Mouse (Mus musculus) myocyte (in vitro differentiated cells): ENCODE results near the gene Ms4a1. TPM values are rescaled to one million over a fixed set of nuclear protein-coding genes. Genes with fewer than 3 reads are reported as not detected.
"Not testable (repeated sequence)": the region's sequence is repeated elsewhere in the genome, so short reads cannot be mapped to it uniquely, and the experiment has no call there.

ENCODE experiments used
- H3K27me3 ChIP-seq: one replicate; pipeline ENCODE4 v1.6.1; 2011; ENCODE audit not compliant: control insufficient read depth, insufficient read depth, insufficient read length
- H3K36me3 ChIP-seq: one replicate; pipeline ENCODE4 v1.6.1; 2011; ENCODE audit not compliant: control insufficient read depth, insufficient read depth
- H3K4me2 ChIP-seq: one replicate; pipeline ENCODE4 v1.6.1; 2011; ENCODE audit warnings: low read depth, control low read depth
- H3K4me3 ChIP-seq: one replicate; pipeline ENCODE4 v1.5.1; 2011; ENCODE audit warnings: mild to moderate bottlenecking, control low read depth, moderate library complexity
- H3K79me2 ChIP-seq: one replicate; pipeline ENCODE4 v1.6.1; 2011; ENCODE audit not compliant: control insufficient read depth, insufficient read depth
- H3ac ChIP-seq: one replicate; pipeline ENCODE4 v1.6.1; 2011; ENCODE audit not compliant: control insufficient read depth, insufficient read length
- CEBPB ChIP-seq: IDR thresholded peaks from 2 replicates; pipeline ENCODE4 v1.6.1; 2011; ENCODE audit warnings: mild to moderate bottlenecking, moderate library complexity; ENCODE audit not compliant: poor library complexity, insufficient read depth, severe bottlenecking
- E2F4 ChIP-seq: IDR thresholded peaks from one replicate; pipeline ENCODE4 v1.6.1; 2011; ENCODE audit warnings: mild to moderate bottlenecking, control low read depth, moderate library complexity; ENCODE audit not compliant: insufficient read depth
- MAX ChIP-seq: IDR thresholded peaks from one replicate; pipeline ENCODE4 v1.6.1; 2011; ENCODE audit warnings: low read depth, mild to moderate bottlenecking, control low read depth
- MYOD1 ChIP-seq, 3 experiments: IDR thresholded peaks; one replicate each; pipeline ENCODE4 v1.6.1; 2011; ENCODE audit warnings: control low read depth in 2 of 3, low read depth in 2 of 3, mild to moderate bottlenecking in 2 of 3, moderate library complexity in 1 of 3; ENCODE audit not compliant: insufficient read length in 2 of 3, control insufficient read depth in 1 of 3
- MYOG ChIP-seq, 3 experiments: IDR thresholded peaks; one replicate each; pipeline ENCODE4 v1.6.1; 2011; ENCODE audit warnings: control low read depth in 2 of 3, low read depth in 2 of 3, mild to moderate bottlenecking in 2 of 3; ENCODE audit not compliant: insufficient read length in 2 of 3, control insufficient read depth in 1 of 3, insufficient read depth in 1 of 3
- POLR2A ChIP-seq: IDR thresholded peaks from one replicate; pipeline ENCODE4 v1.6.1; 2011; ENCODE audit warnings: low read depth, mild to moderate bottlenecking, control low read depth, moderate library complexity; ENCODE audit not compliant: insufficient read length
- POLR2AphosphoS2 ChIP-seq: IDR thresholded peaks from one replicate; pipeline ENCODE4 v1.6.1; 2011; ENCODE audit warnings: low read depth, control low read depth; ENCODE audit not compliant: insufficient read length
- REST ChIP-seq: IDR thresholded peaks from one replicate; pipeline ENCODE4 v1.6.1; 2011; ENCODE audit warnings: mild to moderate bottlenecking, control low read depth, moderate library complexity; ENCODE audit not compliant: insufficient read depth, insufficient read length
- SRF ChIP-seq: IDR thresholded peaks from one replicate; pipeline ENCODE4 v1.6.1; 2011; ENCODE audit warnings: low read depth; ENCODE audit not compliant: control insufficient read depth, insufficient read length
- TCF12 ChIP-seq: IDR thresholded peaks from one replicate; pipeline ENCODE4 v1.6.1; 2011; ENCODE audit warnings: mild to moderate bottlenecking, control low read depth; ENCODE audit not compliant: poor library complexity, insufficient read depth, severe bottlenecking
- TCF3 ChIP-seq: IDR thresholded peaks from one replicate; pipeline ENCODE4 v1.6.1; 2011; ENCODE audit warnings: low read depth, control low read depth; ENCODE audit not compliant: insufficient read length
- USF1 ChIP-seq: IDR thresholded peaks from one replicate; pipeline ENCODE4 v1.6.1; 2011; ENCODE audit warnings: low read depth, mild to moderate bottlenecking, control low read depth, moderate library complexity
- polyA plus RNA-seq: library from polyadenylated mRNA; unstranded; fragments of >200 nt; fragmentation: generic; extraction: Trizol; gene quantifications from one replicate; pipeline ENCODE4 v1.2.1, GENCODE M21; 2012; ENCODE audit warnings: missing spikeins

Gene Ms4a1
- polyA plus RNA-seq, 1 experiment = not detected

GRCm38 (mm10) chr19:11264602-11265185 is 1.3 kb downstream of the Ms4a1 start:
- Histone ChIP-seq H3K79me2 (no peaks in the 10 kb centered on the region), H3K4me2 (no peak overlapping the region), H3ac (no peak overlapping the region), H3K36me3 (no peaks in the 10 kb centered on the region), H3K4me3 (no peak overlapping the region), H3K27me3 (no peaks in the 10 kb centered on the region)
- TF ChIP-seq MYOD1 (IDR thresholded peaks at IDR 0.05; ENCODE audit: control insufficient read depth in 1 of 3, insufficient read length in 2 of 3, low read depth in 2 of 3) = no peak
- TF ChIP-seq POLR2A = no peak
- TF ChIP-seq E2F4 = no peak
- no peak for TF ChIP-seq SRF
- no peak for TF ChIP-seq REST
- TF ChIP-seq POLR2AphosphoS2 = no peak
- TF ChIP-seq TCF12 = no peak
- no peak for TF ChIP-seq USF1
- TF ChIP-seq MAX = no peak

GRCm38 (mm10) chr19:11263549-11263948 is 2.5 kb downstream of the Ms4a1 start:
- Histone ChIP-seq H3K27me3 (no peaks in the 10 kb centered on the region), H3K36me3 (no peaks in the 10 kb centered on the region), H3ac (no peak overlapping the region), H3K79me2 (no peaks in the 10 kb centered on the region), H3K4me2 (no peak overlapping the region), H3K4me3 (no peak overlapping the region)
- TF ChIP-seq TCF3 (no peak), POLR2AphosphoS2 (no peak), MYOG (IDR thresholded peaks at IDR 0.05; ENCODE audit: control insufficient read depth in 1 of 3, insufficient read depth in 1 of 3, insufficient read length in 2 of 3, low read depth in 2 of 3) (no peak), SRF (no peak), USF1 (no peak), POLR2A (no peak)

GRCm38 (mm10) chr19:11262932-11263331 is 3.1 kb downstream of the Ms4a1 start:
- H3ac ChIP-seq, H3K4me3 ChIP-seq, H3K4me2 ChIP-seq, H3K36me3 ChIP-seq, H3K79me2 ChIP-seq, H3K27me3 ChIP-seq: not testable (repeated sequence)

GRCm38 (mm10) chr19:11261522-11261921 is 4.5 kb downstream of the Ms4a1 start:
- TF ChIP-seq USF1 = no peak
- TF ChIP-seq POLR2AphosphoS2 = no peak
- TF ChIP-seq SRF = no peak
- TF ChIP-seq E2F4 = no peak
- Histone ChIP-seq H3K36me3 (no peaks in the 10 kb centered on the region), H3K27me3 (no peaks in the 10 kb centered on the region), H3K4me3 (no peak overlapping the region), H3ac (no peak overlapping the region), H3K79me2 (no peaks in the 10 kb centered on the region), H3K4me2 (no peak overlapping the region)

- Histone ChIP-seq H3K4me3 (no peak overlapping the region), H3K27me3 (no peaks in the 10 kb centered on the region), H3K79me2 (no peaks in the 10 kb centered on the region), H3K36me3 (no peaks in the 10 kb centered on the region), H3K4me2 (no peak overlapping the region), H3ac (no peak overlapping the region)
- TF ChIP-seq MAX (no peak), USF1 (no peak), E2F4 (no peak), CEBPB (no peak), MYOD1 (IDR thresholded peaks at IDR 0.05; ENCODE audit: control insufficient read depth in 1 of 3, insufficient read length in 2 of 3, low read depth in 2 of 3) (no peak), SRF (no peak), MYOG (IDR thresholded peaks at IDR 0.05; ENCODE audit: control insufficient read depth in 1 of 3, insufficient read depth in 1 of 3, insufficient read length in 2 of 3, low read depth in 2 of 3) (no peak), POLR2A (no peak), TCF3 (no peak), POLR2AphosphoS2 (no peak), REST (no peak), TCF12 (no peak)
Measured at GRCm38 (mm10) chr19:11244230-11244629, 21.8 kb downstream of the Ms4a1 start.
